Mouse (Mus musculus) hindbrain, embryonic 11.5 days (tissue): ENCODE measurements around the gene Vmn1r152. TPM values are rescaled to one million over a fixed set of nuclear protein-coding genes. Genes with fewer than 3 reads are reported as not detected.
"Not testable (repeated sequence)": the region's sequence is repeated elsewhere in the genome, so short reads cannot be mapped to it uniquely, and the experiment has no call there.

Source experiments
- ATAC-seq: fragments of 200-750 bp; cut with Nextera tagmentation; 2 replicates; pipeline ENCODE4 v1.8.0; 2017; ENCODE audit warnings: mild to moderate bottlenecking, moderate TSS enrichment, moderate library complexity; ENCODE audit not compliant: low FRiP score
- DNase-seq: peaks from one replicate; pipeline ENCODE4 v3.0.0-alpha.2; 2015; ENCODE audit warnings: low spot score
- H3K27ac ChIP-seq: fragments of 300-500 bp; sonication (generic); 2 replicates; pipeline ENCODE4 v1.5.1; 2014; ENCODE audit warnings: mild to moderate bottlenecking, low read depth, low read length
- H3K27me3 ChIP-seq: fragments of 300-500 bp; sonication (generic); 2 replicates; pipeline ENCODE4 v1.6.1; 2014; ENCODE audit warnings: mild to moderate bottlenecking, low read length, moderate library complexity, mixed read lengths; ENCODE audit not compliant: control insufficient read depth, insufficient read depth
- H3K36me3 ChIP-seq: fragments of 300-500 bp; sonication (generic); 2 replicates; pipeline ENCODE4 v1.6.1; 2014; ENCODE audit warnings: mild to moderate bottlenecking, low read length, moderate library complexity, mixed read lengths; ENCODE audit not compliant: control insufficient read depth, insufficient read depth
- H3K4me1 ChIP-seq: fragments of 300-500 bp; sonication (generic); replicated peaks from 2 replicates; pipeline ENCODE4 v1.6.1; 2014; ENCODE audit warnings: low read length, mixed read lengths; ENCODE audit not compliant: control insufficient read depth, insufficient read depth
- H3K4me2 ChIP-seq: fragments of 300-500 bp; sonication (generic); replicated peaks from 2 replicates; pipeline ENCODE4 v1.6.1; 2014; ENCODE audit warnings: mild to moderate bottlenecking, low read depth, low read length
- H3K4me3 ChIP-seq: fragments of 300-500 bp; sonication (generic); 2 replicates; pipeline ENCODE4 v1.5.1; 2014; ENCODE audit warnings: low read depth, low read length
- H3K9ac ChIP-seq: fragments of 300-500 bp; sonication (generic); 2 replicates; pipeline ENCODE4 v1.6.1; 2014; ENCODE audit warnings: low read depth, low read length
- H3K9me3 ChIP-seq: fragments of 300-500 bp; sonication (generic); 2 replicates; pipeline ENCODE4 v1.6.1; 2016; ENCODE audit warnings: low read length; ENCODE audit not compliant: control insufficient read depth
- WGBS: fragments of 180-500 bp; shearing (Covaris S2); extraction: QIAGEN DNeasy Blood & Tissue Kit; methylation state at CpG from one replicate; pipeline ENCODE4 v1.1.7; 2014; 5-methylcytosine and 5-hydroxymethylcytosine counted together
- polyA plus RNA-seq: library from polyadenylated mRNA; unstranded; fragments of >200 nt; fragmentation: Nextera tagmentation; extraction: Ambion mirVana; gene quantifications from 2 replicates; pipeline ENCODE4 v1.2.1, GENCODE M21; 2014

Vmn1r152 gene
- not detected in 2 replicates for polyA plus RNA-seq

DNA sequence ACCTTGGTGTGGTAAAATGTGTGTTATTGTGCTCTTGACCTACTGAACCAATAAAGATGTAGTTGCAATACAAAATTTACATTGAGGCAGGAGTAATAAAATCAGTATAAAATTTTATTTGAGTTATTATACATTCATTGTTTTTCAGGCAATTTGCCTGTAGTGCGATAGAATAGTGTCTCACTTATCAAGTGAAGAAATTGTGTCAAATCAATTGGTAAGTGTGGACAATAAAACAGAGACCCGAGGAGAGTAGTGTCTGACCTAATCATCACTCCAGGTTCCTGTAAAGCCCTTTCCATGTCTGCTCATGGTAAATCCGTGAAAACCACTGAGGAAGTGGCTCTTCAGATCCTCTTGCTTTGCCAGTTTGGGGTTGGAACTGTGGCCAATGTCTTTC, at the start of gene Vmn1r152:
TSS of gene Vmn1r152 (plus strand) at position 301 of the 400 bp plus-strand sequence.
- ATAC-seq, H3K4me2 ChIP-seq, DNase-seq, H3K9ac ChIP-seq, H3K27ac ChIP-seq, H3K4me3 ChIP-seq, H3K36me3 ChIP-seq, H3K27me3 ChIP-seq, H3K4me1 ChIP-seq, H3K9me3 ChIP-seq: not testable (repeated sequence)
- no CpG with 5 or more reads among the region's 3 CpGs for WGBS

DNA sequence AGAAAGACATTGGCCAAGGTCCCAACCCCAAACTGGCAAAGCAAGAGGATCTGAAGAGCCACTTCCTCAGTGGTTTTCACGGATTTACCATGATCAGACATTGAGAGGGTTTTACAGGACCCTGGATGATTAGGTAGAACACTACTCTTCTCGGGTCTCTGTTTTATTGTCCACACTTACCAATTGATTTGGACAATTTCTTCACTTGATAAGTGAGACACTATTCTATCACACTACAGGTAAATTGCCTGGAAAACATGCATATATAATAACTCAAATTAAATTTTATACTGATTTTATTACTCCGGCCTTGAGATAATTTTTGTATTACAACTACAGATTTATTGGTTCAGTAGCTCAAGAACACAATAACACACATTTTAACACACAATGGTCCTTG, 23.2 kb upstream of the Vmn1r152 start, which contains the start of gene Vmn1r151:
TSS of gene Vmn1r151 (minus strand) at position 101 of the 400 bp plus-strand sequence.
- not testable (repeated sequence) for ATAC-seq, H3K4me2 ChIP-seq, H3K27ac ChIP-seq, H3K9ac ChIP-seq, H3K4me1 ChIP-seq, DNase-seq, H3K36me3 ChIP-seq, H3K9me3 ChIP-seq, H3K4me3 ChIP-seq, H3K27me3 ChIP-seq
- WGBS = 68% methylated on average over 1 of the region's 3 CpGs

DNA sequence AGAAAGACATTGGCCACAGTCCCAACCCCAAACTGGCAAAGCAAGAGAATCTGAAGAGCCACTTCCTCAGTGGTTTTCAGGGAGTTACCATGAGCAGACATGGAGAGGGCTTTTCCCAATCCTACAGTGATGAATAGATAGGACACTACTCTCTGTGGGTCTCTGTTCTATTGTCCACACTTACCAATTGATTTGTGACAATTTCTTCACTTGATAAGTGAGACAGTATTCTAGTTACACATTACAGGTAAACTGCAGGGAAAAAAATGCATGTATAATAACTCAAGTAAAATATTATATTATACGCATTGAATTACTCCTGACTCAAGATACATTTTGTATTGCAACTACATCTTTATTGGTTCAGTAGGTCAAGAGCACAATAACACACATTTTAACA, 12.0 kb downstream of the Vmn1r152 start, which contains the start of gene Gm8677:
TSS of gene Gm8677 (minus strand) at position 101 of the 400 bp plus-strand sequence.
- H3K4me3 ChIP-seq, H3K9me3 ChIP-seq, H3K27ac ChIP-seq, ATAC-seq, H3K4me1 ChIP-seq, H3K36me3 ChIP-seq, H3K4me2 ChIP-seq, H3K9ac ChIP-seq, DNase-seq, H3K27me3 ChIP-seq: not testable (repeated sequence)
- WGBS = no CpG with 5 or more reads among the region's 1 CpGs

DNA sequence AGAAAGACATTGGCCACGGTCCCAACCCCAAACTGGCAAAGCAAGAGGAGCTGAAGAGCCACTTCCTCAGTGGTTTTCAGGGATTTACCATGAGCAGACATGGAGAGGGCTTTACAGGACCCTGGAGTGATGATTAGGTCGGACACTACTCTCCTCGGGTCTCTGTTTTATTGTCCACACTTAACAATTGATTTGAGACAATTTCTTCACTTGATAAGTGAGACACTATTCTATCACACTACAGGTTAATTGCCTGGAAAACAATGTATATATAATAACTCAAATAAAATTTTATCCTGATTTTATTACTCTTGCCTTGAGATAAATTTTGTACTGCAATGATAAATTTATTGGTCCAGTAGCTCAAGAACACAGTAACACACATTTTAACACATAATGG, 42.5 kb downstream of the Vmn1r152 start, which contains the start of gene Gm4201:
TSS of gene Gm4201 (minus strand) at position 101 of the 400 bp plus-strand sequence.
- H3K4me2 ChIP-seq, H3K27me3 ChIP-seq, H3K4me3 ChIP-seq, H3K27ac ChIP-seq, H3K9ac ChIP-seq, ATAC-seq, H3K9me3 ChIP-seq, DNase-seq, H3K4me1 ChIP-seq, H3K36me3 ChIP-seq: not testable (repeated sequence)
- WGBS = no CpG with 5 or more reads among the region's 3 CpGs

Other genes with a start within 250 kb of the Vmn1r152 start
- not detected in 2 replicates for gene Gm4187, start 193.2 kb upstream of the Vmn1r152 start, polyA plus RNA-seq
- gene Gm8660, start 151.9 kb upstream of the Vmn1r152 start, polyA plus RNA-seq = not detected in 2 replicates
- not detected in 2 replicates for gene Vmn1r148, start 109.4 kb upstream of the Vmn1r152 start, polyA plus RNA-seq
- gene Vmn1r149, start 84.7 kb upstream of the Vmn1r152 start, polyA plus RNA-seq = not detected in 2 replicates
- gene Gm10665, start 58.9 kb upstream of the Vmn1r152 start, polyA plus RNA-seq = not detected in 2 replicates
- gene Vmn1r151, start 23.3 kb upstream of the Vmn1r152 start, polyA plus RNA-seq = not detected in 2 replicates
- not detected in 2 replicates for gene Gm8677, start 11.9 kb downstream of the Vmn1r152 start, polyA plus RNA-seq
- gene Gm4201, start 42.4 kb downstream of the Vmn1r152 start, polyA plus RNA-seq = not detected in 2 replicates
- not detected in 2 replicates for gene Gm4565, start 65.2 kb downstream of the Vmn1r152 start, polyA plus RNA-seq
- not detected in 2 replicates for gene Vmn1r155, start 135.1 kb downstream of the Vmn1r152 start, polyA plus RNA-seq
- gene Gm8693, start 169.3 kb downstream of the Vmn1r152 start, polyA plus RNA-seq = not detected in 2 replicates
- gene Gm4567, start 196.7 kb downstream of the Vmn1r152 start, polyA plus RNA-seq = not detected in 2 replicates
- not detected in 2 replicates for gene Vmn1r157, start 238.7 kb downstream of the Vmn1r152 start, polyA plus RNA-seq